Mouse (Mus musculus) heart, postnatal 0 days (tissue): Measurements from ENCODE around the gene Fgfr1op2. TPM values are rescaled to one million over a fixed set of nuclear protein-coding genes. Genes with fewer than 3 reads are reported as not detected.

Experiments used
- ATAC-seq: fragments of 200-750 bp; cut with Nextera tagmentation; 2 replicates; pipeline ENCODE4 v1.8.0; 2017; ENCODE audit warnings: low read depth, moderate number of reproducible peaks, moderate library complexity; ENCODE audit not compliant: insufficient read depth
- DNase-seq: peaks from one replicate; pipeline ENCODE4 v3.0.0-alpha.2; 2016; ENCODE audit warnings: low spot score
- H3K27ac ChIP-seq: fragments of 300-500 bp; sonication (generic); 2 replicates; pipeline ENCODE4 v1.5.1; 2014; ENCODE audit warnings: low read depth, mild to moderate bottlenecking
- H3K27me3 ChIP-seq: fragments of 300-500 bp; sonication (generic); 2 replicates; pipeline ENCODE4 v1.6.1; 2014; ENCODE audit warnings: low read length, mixed read lengths; ENCODE audit not compliant: control insufficient read depth, insufficient read depth
- H3K36me3 ChIP-seq: fragments of 300-500 bp; sonication (generic); replicated peaks from 2 replicates; pipeline ENCODE4 v1.6.1; 2014; ENCODE audit warnings: low read length, mixed read lengths; ENCODE audit not compliant: control insufficient read depth, insufficient read depth
- H3K4me1 ChIP-seq: fragments of 300-500 bp; sonication (generic); 2 replicates; pipeline ENCODE4 v1.6.1; 2014; ENCODE audit warnings: antibody characterized with exemption; ENCODE audit not compliant: control insufficient read depth, insufficient read depth
- H3K4me2 ChIP-seq: fragments of 300-500 bp; sonication (generic); 2 replicates; pipeline ENCODE4 v1.6.1; 2014; ENCODE audit warnings: low read depth, mild to moderate bottlenecking, low read length, moderate library complexity
- H3K4me3 ChIP-seq: fragments of 300-500 bp; sonication (generic); 2 replicates; pipeline ENCODE4 v1.5.1; 2014; ENCODE audit warnings: low read depth, low read length
- H3K9ac ChIP-seq: fragments of 300-500 bp; sonication (generic); replicated peaks from 2 replicates; pipeline ENCODE4 v1.6.1; 2014; ENCODE audit warnings: low read depth, low read length, mixed read lengths
- H3K9me3 ChIP-seq: fragments of 300-500 bp; sonication (generic); replicated peaks from 2 replicates; pipeline ENCODE4 v1.6.1; 2016; ENCODE audit warnings: low read length; ENCODE audit not compliant: control insufficient read depth
- CTCF ChIP-seq: IDR thresholded peaks from 2 replicates; pipeline ENCODE4 v1.5.1; 2016; ENCODE audit warnings: antibody characterized with exemption, control low read depth, low read depth
- EP300 ChIP-seq: IDR thresholded peaks from 2 replicates; pipeline ENCODE4 v1.6.1; 2016; ENCODE audit warnings: antibody characterized with exemption, low read depth
- WGBS: fragments of 180-500 bp; shearing (Covaris S2); extraction: QIAGEN DNeasy Blood & Tissue Kit; methylation state at CpG from one replicate; pipeline ENCODE4 v1.1.7; 2014; 5-methylcytosine and 5-hydroxymethylcytosine counted together
- polyA plus RNA-seq: library from polyadenylated mRNA; unstranded; fragments of >200 nt; fragmentation: Nextera tagmentation; extraction: Ambion mirVana; gene quantifications from 2 replicates; pipeline ENCODE4 v1.2.1, GENCODE M21; 2015
- total RNA-seq: library from RNA; depleted of rRNA; stranded (reverse); fragments of >200 nt; gene quantifications from 2 replicates; pipeline ENCODE4 v1.2.3, GENCODE M21; 2014; ENCODE audit warnings: low replicate concordance

Fgfr1op2 gene
- total and polyA plus RNA-seq, 2 experiments from 2014 or later: 61.4 to 87.8 TPM

DNA sequence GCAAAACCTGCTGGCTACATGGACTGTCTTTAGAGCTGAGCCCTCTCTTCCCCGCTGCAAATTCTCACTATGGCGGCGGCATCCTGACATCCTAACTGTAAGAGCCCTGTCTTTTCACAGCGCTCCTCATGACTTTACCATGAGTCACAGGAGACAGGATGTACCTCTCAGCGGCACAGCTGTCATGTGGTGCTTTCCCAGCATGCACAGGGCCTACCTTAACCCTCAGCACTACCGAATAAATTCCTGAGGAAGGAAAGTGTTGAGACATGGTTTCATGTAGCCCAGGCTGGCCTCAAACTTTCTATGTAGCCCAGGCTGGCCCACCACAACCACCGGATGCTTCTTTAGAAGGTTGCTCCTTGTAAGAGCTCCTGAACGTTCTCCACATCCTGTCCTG is 38.9 kb downstream of the Fgfr1op2 start:
- no peak overlapping the region for H3K9ac ChIP-seq
- peaks cover 77% of the 10 kb centered on the region for H3K36me3 ChIP-seq
- H3K27me3 ChIP-seq: no peaks in the 10 kb centered on the region
- DNase-seq: no peak
- H3K4me1 ChIP-seq: no peaks in the 10 kb centered on the region
- no peaks in the 10 kb centered on the region for H3K9me3 ChIP-seq
- H3K27ac ChIP-seq: no peak overlapping the region
- no peak for ATAC-seq
- no peak overlapping the region for H3K4me3 ChIP-seq
- TF ChIP-seq CTCF: no peak
- no peak for TF ChIP-seq EP300
- H3K4me2 ChIP-seq: no peak overlapping the region
- WGBS: 90% methylated on average over 8 of the region's 8 CpGs

GRCm38 (mm10) chr6:146616670-146617069 is 39.7 kb downstream of the Fgfr1op2 start:
- no peak overlapping the region for H3K4me3 ChIP-seq
- no peak for ATAC-seq
- H3K9ac ChIP-seq: no peak overlapping the region
- peaks cover 79% of the 10 kb centered on the region for H3K36me3 ChIP-seq
- no peaks in the 10 kb centered on the region for H3K9me3 ChIP-seq
- DNase-seq: no peak
- H3K27ac ChIP-seq: no peak overlapping the region
- no peaks in the 10 kb centered on the region for H3K27me3 ChIP-seq
- no peaks in the 10 kb centered on the region for H3K4me1 ChIP-seq
- TF ChIP-seq CTCF (no peak), EP300 (no peak)
- no peak overlapping the region for H3K4me2 ChIP-seq
- WGBS: 83% methylated on average over 2 of the region's 2 CpGs

DNA sequence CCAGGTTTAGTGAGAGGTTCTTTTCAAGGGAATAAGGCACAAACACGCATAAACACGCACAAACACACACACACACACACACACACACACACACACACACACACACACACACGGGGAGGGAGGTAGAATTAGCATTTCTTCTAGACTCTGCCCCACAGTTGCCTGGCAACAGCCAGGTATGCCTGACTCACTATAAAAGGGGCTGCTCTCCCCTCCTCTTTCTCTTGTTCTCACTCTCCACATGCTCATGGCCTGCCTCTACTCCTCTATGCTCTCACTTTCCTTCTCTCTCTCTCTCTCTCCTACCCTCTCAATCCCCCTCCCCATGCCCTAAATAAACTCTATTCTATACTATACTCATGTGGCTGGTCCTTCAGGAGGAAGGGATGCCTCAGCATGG is 51.1 kb downstream of the Fgfr1op2 start:
- WGBS: 90% methylated on average over 3 of the region's 3 CpGs
- H3K9ac ChIP-seq: no peak overlapping the region
- DNase-seq (no peak), ATAC-seq (no peak)
- H3K4me3 ChIP-seq: no peak overlapping the region
- H3K27me3 ChIP-seq: no peaks in the 10 kb centered on the region
- no peak overlapping the region for H3K4me2 ChIP-seq
- no peak for TF ChIP-seq CTCF
- TF ChIP-seq EP300: no peak
- no peak overlapping the region for H3K27ac ChIP-seq
- no peaks in the 10 kb centered on the region for H3K9me3 ChIP-seq
- peaks cover 10% of the 10 kb centered on the region for H3K36me3 ChIP-seq
- 0 out of 2 replicates have a peak, but pooled peaks cover 8% of the 10 kb centered on the region for H3K4me1 ChIP-seq

DNA sequence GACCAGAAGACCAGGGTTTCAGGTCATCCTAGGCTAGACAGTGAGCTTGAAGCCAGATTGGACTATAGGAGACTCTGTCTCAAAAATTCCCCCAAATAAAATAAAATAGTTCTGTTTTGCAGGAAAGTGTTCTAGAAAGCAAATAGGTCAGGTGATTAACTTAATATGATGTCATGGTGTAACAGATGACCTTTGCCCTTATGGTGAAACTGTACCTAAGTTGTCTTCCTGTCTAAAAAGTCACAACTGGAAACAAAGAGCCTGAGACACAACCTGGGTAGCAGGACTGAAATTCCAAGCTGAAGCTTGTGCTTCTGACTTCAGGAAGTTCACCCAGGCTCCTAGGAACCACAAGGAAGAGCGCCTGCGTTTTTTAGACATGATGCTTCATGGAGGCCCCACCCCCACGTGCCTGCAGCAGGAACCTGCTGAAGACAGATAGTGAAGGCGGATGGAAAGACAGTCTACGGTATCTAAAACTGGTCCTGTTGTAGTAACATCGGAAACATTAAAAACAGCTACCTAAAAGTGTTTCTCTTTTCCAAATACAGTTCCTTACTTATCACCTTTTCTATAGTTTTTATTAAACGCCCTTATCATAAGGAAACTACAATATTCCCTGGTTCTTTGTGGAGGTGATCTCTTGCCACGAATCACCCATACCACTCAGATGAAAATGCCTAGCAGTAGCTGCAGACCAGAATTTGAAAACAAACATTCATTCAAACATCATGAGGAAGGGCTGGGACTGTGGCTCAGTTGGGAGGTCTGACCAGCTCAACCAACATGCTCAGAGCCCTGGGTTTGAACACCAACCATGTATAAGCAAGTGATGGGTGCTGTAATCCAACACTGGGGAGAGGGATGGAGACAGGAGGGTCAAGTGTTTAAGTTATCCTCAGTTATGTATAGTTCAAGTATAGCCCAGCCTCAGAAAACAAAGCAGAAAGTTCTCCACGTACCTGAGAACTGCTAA is 53.1 kb downstream of the Fgfr1op2 start:
- Histone ChIP-seq H3K4me3 (no peak overlapping the region), H3K9ac (no peak overlapping the region), H3K27me3 (no peaks in the 10 kb centered on the region), H3K4me2 (no peak overlapping the region), H3K36me3 (no peaks in the 10 kb centered on the region), H3K27ac (no peak overlapping the region), H3K4me1 (peaks cover 16% of the 10 kb centered on the region; the same call in 1 of the 2 replicates), H3K9me3 (no peaks in the 10 kb centered on the region)
- TF ChIP-seq EP300 (no peak), CTCF (no peak)
- no peak for DNase-seq
- WGBS: 58% methylated on average over 9 of the region's 9 CpGs
- ATAC-seq: no peak

- WGBS: 76% methylated on average over 4 of the region's 4 CpGs
- no peaks in the 10 kb centered on the region for H3K27me3 ChIP-seq
- H3K4me3 ChIP-seq: no peak overlapping the region
- H3K27ac ChIP-seq: no peak overlapping the region
- H3K36me3 ChIP-seq: no peaks in the 10 kb centered on the region
- H3K4me1 ChIP-seq: peaks cover 16% of the 10 kb centered on the region; the same call in 1 of the 2 replicates
- DNase-seq: no peak
- no peaks in the 10 kb centered on the region for H3K9me3 ChIP-seq
- H3K4me2 ChIP-seq: no peak overlapping the region
- ATAC-seq: no peak
- no peak overlapping the region for H3K9ac ChIP-seq
- TF ChIP-seq EP300 (no peak), CTCF (no peak)
Observed at GRCm38 (mm10) chr6:146630961-146631360, 54.0 kb downstream of the Fgfr1op2 start.
